Mouse (Mus musculus) limb, embryonic 14.5 days (tissue): ENCODE data around the gene Ccr7. TPM values are rescaled to one million over a fixed set of nuclear protein-coding genes. Genes with fewer than 3 reads are reported as not detected.

Experiments used
- ATAC-seq: fragments of 200-750 bp; cut with Nextera tagmentation; 2 replicates; pipeline ENCODE4 v1.8.0; 2017; ENCODE audit warnings: low read depth, moderate number of reproducible peaks, moderate TSS enrichment; ENCODE audit not compliant: low FRiP score
- DNase-seq: peaks from one replicate; pipeline ENCODE4 v3.0.0-alpha.2; 2015; ENCODE audit warnings: low spot score
- H3K27ac ChIP-seq: fragments of 300-500 bp; sonication (generic); replicated peaks from 2 replicates; pipeline ENCODE4 v1.5.1; 2014; ENCODE audit warnings: low read depth, mild to moderate bottlenecking, low read length, moderate library complexity, mixed read lengths
- H3K27me3 ChIP-seq: fragments of 300-500 bp; sonication (generic); 2 replicates; pipeline ENCODE4 v1.6.1; 2014; ENCODE audit warnings: low read length, mixed read lengths; ENCODE audit not compliant: control insufficient read depth, insufficient read depth
- H3K36me3 ChIP-seq: fragments of 300-500 bp; sonication (generic); 2 replicates; pipeline ENCODE4 v1.6.1; 2014; ENCODE audit warnings: mild to moderate bottlenecking, low read length, moderate library complexity, mixed read lengths; ENCODE audit not compliant: control insufficient read depth, insufficient read depth
- H3K4me1 ChIP-seq: fragments of 300-500 bp; sonication (generic); 2 replicates; pipeline ENCODE4 v1.6.1; 2014; ENCODE audit warnings: antibody characterized with exemption, low read length, mixed read lengths; ENCODE audit not compliant: control insufficient read depth, insufficient read depth
- H3K4me2 ChIP-seq: fragments of 300-500 bp; sonication (generic); replicated peaks from 2 replicates; pipeline ENCODE4 v1.6.1; 2014; ENCODE audit warnings: low read depth, mild to moderate bottlenecking, low read length, moderate library complexity; ENCODE audit not compliant: severe bottlenecking
- H3K4me3 ChIP-seq: fragments of 300-500 bp; sonication (generic); replicated peaks from 2 replicates; pipeline ENCODE4 v1.5.1; 2014; ENCODE audit warnings: low read length
- H3K9ac ChIP-seq: fragments of 300-500 bp; sonication (generic); 2 replicates; pipeline ENCODE4 v1.6.1; 2014; ENCODE audit warnings: mild to moderate bottlenecking, low read depth, low read length, moderate library complexity; ENCODE audit not compliant: severe bottlenecking
- H3K9me3 ChIP-seq: fragments of 300-500 bp; sonication (generic); 2 replicates; pipeline ENCODE4 v1.6.1; 2016; ENCODE audit warnings: low read length; ENCODE audit not compliant: control insufficient read depth
- POLR2A ChIP-seq: fragments of 200-500 bp; IDR thresholded peaks from 2 replicates; pipeline ENCODE4 v1.8.0; 2012; ENCODE audit warnings: inconsistent platforms, mild to moderate bottlenecking, moderate library complexity, borderline replicate concordance; ENCODE audit not compliant: insufficient read depth, insufficient read length; ENCODE audit errors: extremely low read depth
- WGBS: fragments of 180-500 bp; shearing (Covaris S2); extraction: QIAGEN DNeasy Blood & Tissue Kit; methylation state at CpG from one replicate; pipeline ENCODE4 v1.1.7; 2014; 5-methylcytosine and 5-hydroxymethylcytosine counted together
- polyA plus RNA-seq, 2 experiments: library from polyadenylated mRNA; depleted of rRNA in 1 of 2; stranded (reverse) in 1 of 2; unstranded in 1 of 2; fragments of >200 nt; fragmentation: Nextera tagmentation in 1 of 2; extraction: Ambion mirVana in 1 of 2; gene quantifications; 2 replicates each; pipeline versions ENCODE4 v1.2.1 to v1.2.3; 2012 to 2014

The Ccr7 gene
- polyA plus RNA-seq, 2 experiments, result 0.65 to 0.94 TPM

- no peak overlapping the region for H3K27ac ChIP-seq
These were observed 10.3 kb upstream of the Ccr7 start for GRCm38 (mm10) chr11:99165031-99165752.

GRCm38 (mm10) chr11:99162972-99163686 lies 8.3 kb upstream of the Ccr7 start:
- no peak overlapping the region for H3K4me2 ChIP-seq
- H3K27me3 ChIP-seq, result no peaks in the 10 kb centered on the region
- H3K4me3 ChIP-seq, result no peak overlapping the region
- WGBS, result 82% methylated on average over 10 of the region's 10 CpGs
- no peaks in the 10 kb centered on the region for H3K4me1 ChIP-seq
- ATAC-seq (no peak), DNase-seq (no peak)
- H3K36me3 ChIP-seq, result no peaks in the 10 kb centered on the region
- H3K27ac ChIP-seq, result no peak overlapping the region
- no peak overlapping the region for H3K9ac ChIP-seq
- H3K9me3 ChIP-seq, result no peaks in the 10 kb centered on the region
- no peak for TF ChIP-seq POLR2A

More at GRCm38 (mm10) chr11:99165031-99165752, 10.3 kb upstream of the Ccr7 start:
- H3K36me3 ChIP-seq, result no peaks in the 10 kb centered on the region
- no peak overlapping the region for H3K4me2 ChIP-seq
- no peaks in the 10 kb centered on the region for H3K27me3 ChIP-seq
- ATAC-seq (no peak), DNase-seq (no peak)
- H3K4me3 ChIP-seq, result no peak overlapping the region
- no peak for TF ChIP-seq POLR2A
- H3K9ac ChIP-seq, result no peak overlapping the region
- no peaks in the 10 kb centered on the region for H3K9me3 ChIP-seq
- no peaks in the 10 kb centered on the region for H3K4me1 ChIP-seq
- WGBS, result 73% methylated on average over 11 of the region's 11 CpGs

DNA sequence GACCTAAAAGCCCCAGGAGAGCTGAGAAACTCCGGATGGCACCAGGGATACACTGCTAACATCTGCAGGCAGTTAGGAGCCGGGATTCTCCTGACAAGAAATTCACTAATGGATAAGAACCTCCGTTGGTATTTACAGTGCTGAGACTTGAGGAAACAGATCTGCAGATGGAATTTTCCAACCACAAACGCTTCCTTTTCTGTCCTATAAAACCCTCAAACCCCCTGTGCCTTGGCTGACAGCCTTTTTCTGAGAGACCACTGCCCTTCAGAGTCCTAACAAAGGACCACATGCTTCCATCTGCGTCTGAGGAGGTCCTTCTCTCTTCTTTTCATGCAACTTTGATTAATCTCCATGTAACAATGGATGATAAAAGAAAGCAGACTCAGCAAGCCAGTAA lies 6.8 kb upstream of the Ccr7 start:
- no peaks in the 10 kb centered on the region for H3K9me3 ChIP-seq
- H3K4me3 ChIP-seq, result no peak overlapping the region
- no peak for DNase-seq
- no peaks in the 10 kb centered on the region for H3K36me3 ChIP-seq
- no peaks in the 10 kb centered on the region for H3K4me1 ChIP-seq
- H3K4me2 ChIP-seq, result no peak overlapping the region
- no peak overlapping the region for H3K27ac ChIP-seq
- no peak overlapping the region for H3K9ac ChIP-seq
- WGBS, result 26% methylated on average over 5 of the region's 5 CpGs
- no peak for ATAC-seq
- no peak for TF ChIP-seq POLR2A
- no peaks in the 10 kb centered on the region for H3K27me3 ChIP-seq

GRCm38 (mm10) chr11:99160228-99160627 lies 5.4 kb upstream of the Ccr7 start:
- DNase-seq, result no peak
- H3K9ac ChIP-seq, result no peak overlapping the region
- TF ChIP-seq POLR2A, result no peak
- H3K4me3 ChIP-seq, result no peak overlapping the region
- H3K4me1 ChIP-seq, result no peaks in the 10 kb centered on the region
- no peaks in the 10 kb centered on the region for H3K9me3 ChIP-seq
- H3K36me3 ChIP-seq, result no peaks in the 10 kb centered on the region
- no peak overlapping the region for H3K4me2 ChIP-seq
- H3K27ac ChIP-seq, result no peak overlapping the region
- 90% methylated on average over 6 of the region's 6 CpGs for WGBS
- no peaks in the 10 kb centered on the region for H3K27me3 ChIP-seq
- no peak for ATAC-seq

- Histone ChIP-seq H3K4me3 (no peak overlapping the region), H3K9me3 (no peaks in the 10 kb centered on the region), H3K27me3 (no peaks in the 10 kb centered on the region), H3K36me3 (no peaks in the 10 kb centered on the region), H3K9ac (no peak overlapping the region), H3K27ac (no peak overlapping the region), H3K4me2 (no peak overlapping the region), H3K4me1 (no peaks in the 10 kb centered on the region)
- 86% methylated on average over 9 of the region's 9 CpGs for WGBS
- ATAC-seq (no peak), DNase-seq (no peak)
- TF ChIP-seq POLR2A, result no peak
These were observed 940 bp upstream of the Ccr7 start for GRCm38 (mm10) chr11:99155817-99156216.
